Mouse (Mus musculus): Measurements from ENCODE around the gene Gm42372.

Gene Gm42372

GRCm38 (mm10) chr7:16961678-16962077 is 21.2 kb upstream of the Gm42372 start:
- DNase-seq (ENCODE audit: low read depth) = no peak

DNA sequence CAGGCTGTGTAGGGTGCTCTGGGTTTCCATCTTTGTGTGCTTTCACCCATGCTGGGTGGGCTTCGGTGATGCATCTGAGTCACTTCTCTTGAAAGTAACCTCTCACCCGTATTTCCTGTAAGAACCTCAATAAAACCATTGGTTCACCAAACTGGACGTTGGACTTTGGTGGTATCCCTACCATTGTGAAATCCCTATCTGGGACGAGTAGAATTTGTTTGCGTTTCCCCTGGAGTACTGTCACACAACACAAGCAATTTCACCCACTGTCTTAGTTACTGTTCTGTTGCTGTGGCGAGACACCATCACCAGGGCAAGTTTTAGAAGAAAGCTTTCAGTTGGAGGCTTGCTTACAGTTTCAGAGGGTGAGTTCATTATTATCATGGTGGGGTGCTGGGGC is 14.5 kb upstream of the Gm42372 start:
- DNase-seq (ENCODE audit: low read depth) = no peak

DNA sequence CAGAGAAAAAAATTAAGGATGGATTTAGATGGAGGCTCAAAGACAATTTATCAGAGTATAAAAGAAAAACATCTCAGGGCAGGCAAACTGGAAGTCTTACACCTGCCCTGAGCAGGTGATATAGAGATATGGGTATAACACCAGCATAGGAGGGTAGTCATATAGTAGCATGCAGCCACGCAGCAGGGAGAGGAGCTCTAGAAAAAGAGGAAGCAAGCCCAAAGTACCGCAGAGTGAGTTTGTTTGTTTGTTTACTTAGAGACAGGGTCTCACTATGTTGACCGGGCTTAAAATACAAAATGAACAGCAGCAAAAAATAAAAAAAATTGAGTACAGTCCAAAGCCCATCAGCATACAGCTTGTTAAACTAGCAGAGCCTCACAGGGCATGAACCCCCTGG is 11.7 kb upstream of the Gm42372 start:
- DNase-seq (ENCODE audit: low read depth) = no peak

DNA sequence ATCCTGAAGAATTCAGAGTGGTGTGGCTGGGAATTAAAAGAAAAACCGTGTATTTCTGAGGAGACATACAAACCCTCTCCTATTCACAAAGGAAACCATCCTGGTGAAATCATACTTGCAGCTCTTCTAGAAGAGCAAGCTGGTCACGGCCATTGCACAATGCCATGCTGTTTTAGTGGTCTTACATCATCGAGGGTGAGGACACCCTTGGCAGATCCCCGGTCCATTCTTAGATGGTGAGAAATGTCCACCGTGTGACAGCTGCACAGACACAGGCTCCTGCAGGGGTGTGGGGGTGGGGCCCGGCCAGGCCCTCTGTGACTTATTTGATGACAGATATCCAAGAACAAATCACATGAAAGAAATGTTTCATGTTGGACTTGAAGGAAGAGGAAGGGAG is 8.9 kb upstream of the Gm42372 start:
- peak; percentile 42 for DNase-seq (ENCODE audit: low read depth)

DNA sequence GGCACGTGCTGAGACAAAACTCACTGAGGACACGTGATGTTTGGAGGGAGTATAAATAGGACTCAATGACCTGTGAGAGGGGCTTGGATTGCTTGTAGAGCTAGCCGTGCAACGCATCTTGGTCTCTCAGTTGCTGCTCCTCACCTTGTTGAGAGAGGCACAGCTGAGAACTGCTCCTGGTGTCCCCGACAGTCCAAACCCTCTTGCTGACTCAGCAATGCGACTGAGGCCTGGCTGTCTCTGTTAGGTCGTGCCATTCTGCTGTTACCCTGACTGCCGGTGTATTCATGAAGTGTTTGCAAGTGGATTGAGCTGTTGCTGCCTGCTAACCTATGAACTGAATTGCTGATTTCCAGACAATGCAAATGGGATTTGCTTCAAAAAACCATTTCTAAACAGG is 6.6 kb upstream of the Gm42372 start:
- DNase-seq (ENCODE audit: low read depth) = no peak

- no peak for DNase-seq (ENCODE audit: low read depth)
Measured at GRCm38 (mm10) chr7:16978173-16978572, 4.7 kb upstream of the Gm42372 start.

- DNase-seq (ENCODE audit: low read depth) = no peak
Measured at GRCm38 (mm10) chr7:16978593-16978992, 4.3 kb upstream of the Gm42372 start.

DNA sequence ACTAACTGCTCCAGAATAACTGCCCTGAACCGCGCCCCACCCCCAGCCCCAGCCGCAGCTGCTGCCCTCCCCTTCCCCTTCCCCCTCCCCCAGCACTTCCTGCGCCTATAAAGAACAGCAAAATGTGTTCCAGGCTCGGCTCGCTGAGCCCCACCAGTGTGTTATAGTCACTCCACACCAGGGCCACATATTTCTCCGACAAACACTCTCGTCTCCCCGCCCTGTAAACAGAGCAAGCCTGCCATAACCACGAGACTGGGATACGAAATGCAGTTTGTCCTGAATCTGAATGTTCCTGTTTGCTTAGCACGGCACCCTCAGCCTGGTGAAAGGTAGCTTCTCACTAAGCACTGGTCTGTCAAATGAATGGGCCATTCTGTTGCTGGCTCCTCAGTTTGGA is 2.5 kb upstream of the Gm42372 start:
- DNase-seq (ENCODE audit: low read depth) = no peak

DNA sequence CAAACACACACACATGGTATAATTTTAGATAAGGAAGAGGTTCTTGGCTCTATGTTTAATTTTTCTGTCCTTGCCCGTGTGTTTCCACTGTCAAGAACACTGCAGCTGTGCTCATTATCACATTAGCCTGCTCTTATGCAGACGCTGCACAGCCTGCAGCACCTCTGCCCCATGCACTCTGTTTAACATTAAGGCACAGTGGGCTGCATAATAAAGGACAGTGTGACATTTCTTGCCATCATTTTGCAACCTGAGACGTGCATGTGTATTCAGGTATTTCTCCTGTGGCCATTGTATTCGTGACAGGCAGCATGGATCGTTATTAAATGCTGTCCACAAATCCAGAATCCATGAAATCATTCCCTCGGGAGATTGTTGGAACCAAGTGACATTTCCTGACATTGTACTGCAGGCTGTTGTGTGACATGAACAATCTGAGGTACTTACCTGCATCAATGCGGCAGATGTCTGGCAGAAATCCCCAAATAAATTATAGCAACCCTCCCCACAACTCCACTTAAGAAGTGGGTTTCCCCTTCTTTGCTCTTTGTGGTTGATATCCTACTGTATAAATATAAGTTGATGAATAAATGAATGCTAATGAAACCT is 4.8 kb downstream of the Gm42372 start:
- DNase-seq (ENCODE audit: low read depth) = no peak

GRCm38 (mm10) chr7:16988405-16988804 is 5.5 kb downstream of the Gm42372 start:
- DNase-seq (ENCODE audit: low read depth) = no peak

GRCm38 (mm10) chr7:16990006-16990744 is 7.3 kb downstream of the Gm42372 start:
- DNase-seq (ENCODE audit: low read depth) = no peak

- no peak for DNase-seq (ENCODE audit: low read depth)
Measured at GRCm38 (mm10) chr7:16991681-16992450, 9.0 kb downstream of the Gm42372 start.

DNA sequence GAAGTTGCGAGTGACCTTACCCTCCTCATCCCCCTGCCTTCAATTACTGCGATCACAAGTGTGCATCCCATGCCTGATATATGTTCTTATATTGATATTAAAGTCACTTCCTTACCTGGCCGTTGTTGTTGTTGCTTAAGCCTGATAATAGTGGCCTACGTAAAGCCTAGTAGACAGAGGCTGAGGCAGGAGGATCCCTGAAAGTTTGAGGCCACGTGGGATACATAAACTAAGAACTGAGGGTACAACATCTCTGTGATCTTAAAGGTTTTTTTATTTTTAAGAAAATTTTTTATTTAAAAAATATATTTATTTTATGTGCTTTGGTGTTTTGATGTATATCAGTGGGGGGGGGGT is 9.5 kb downstream of the Gm42372 start, which contains the start of gene Ccdc8:
Ccdc8 (plus strand) TSS at position 258 of the 357 bp plus-strand sequence.
- no peak for DNase-seq (ENCODE audit: low read depth)

DNA sequence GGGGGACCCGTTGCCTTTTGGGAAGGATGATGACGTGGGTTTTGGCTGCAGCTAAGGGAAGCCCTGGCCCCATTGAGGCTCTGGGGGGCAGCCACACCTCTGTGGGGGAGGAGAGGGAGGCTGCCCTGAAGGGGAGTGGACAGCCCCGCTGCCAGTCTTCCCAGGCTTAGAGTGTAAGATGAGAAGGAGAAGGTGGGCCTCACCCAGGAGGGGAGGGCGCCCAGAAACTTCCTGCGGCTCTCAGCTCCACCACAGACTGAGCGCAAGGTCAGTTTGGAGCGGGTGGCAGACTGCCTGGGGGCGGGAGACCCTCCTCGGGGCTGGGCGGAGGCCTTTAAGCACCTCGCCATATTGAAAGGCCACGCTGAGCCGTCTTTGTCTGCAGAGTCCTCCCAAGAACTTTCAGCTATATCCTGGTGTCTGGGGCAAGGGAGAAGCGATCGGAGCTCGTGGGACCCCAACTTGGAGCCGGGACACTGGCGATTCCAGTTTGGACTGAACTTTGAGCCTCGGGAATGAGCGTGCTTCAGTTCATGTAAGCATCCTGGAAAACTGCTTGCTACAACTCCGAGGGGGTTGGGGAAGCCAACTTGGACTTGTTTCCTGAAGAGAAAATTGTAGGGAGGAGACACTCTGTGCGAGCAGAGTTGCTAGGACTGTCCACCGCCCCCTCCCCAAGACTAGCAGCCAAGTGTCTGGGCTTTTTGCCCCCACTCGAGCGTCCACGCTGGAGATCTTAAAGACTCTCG is 10.9 kb downstream of the Gm42372 start:
- no peak for DNase-seq (ENCODE audit: low read depth)

GRCm38 (mm10) chr7:16994400-16994799 is 11.5 kb downstream of the Gm42372 start:
- DNase-seq (ENCODE audit: low read depth) = no peak

DNA sequence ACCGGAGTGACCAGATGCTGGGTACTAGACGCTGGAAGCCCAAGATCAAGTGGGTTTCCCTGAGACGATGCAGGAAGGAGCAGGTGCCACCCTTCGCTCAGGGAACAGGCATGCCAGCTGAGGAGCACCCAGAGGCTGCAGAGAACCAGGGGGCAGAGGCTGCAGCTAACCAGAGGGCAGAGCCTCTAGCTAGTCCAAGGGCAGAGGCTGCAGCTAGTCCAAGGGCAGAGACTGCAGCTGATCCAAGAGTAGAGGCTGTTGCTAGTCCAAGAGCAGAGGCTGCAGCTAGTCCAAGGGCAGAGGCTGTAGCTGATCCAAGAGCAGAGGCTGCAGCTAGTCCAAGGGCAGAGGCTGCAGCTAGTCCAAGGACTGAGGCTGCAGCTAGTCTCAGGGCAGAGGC is 12.5 kb downstream of the Gm42372 start:
- DNase-seq (ENCODE audit: low read depth) = no peak

- no peak for DNase-seq (ENCODE audit: low read depth)
Measured at GRCm38 (mm10) chr7:16999233-16999632, 16.3 kb downstream of the Gm42372 start.

- no peak for DNase-seq (ENCODE audit: low read depth)
Measured at GRCm38 (mm10) chr7:16999650-17000049, 16.8 kb downstream of the Gm42372 start.

DNA sequence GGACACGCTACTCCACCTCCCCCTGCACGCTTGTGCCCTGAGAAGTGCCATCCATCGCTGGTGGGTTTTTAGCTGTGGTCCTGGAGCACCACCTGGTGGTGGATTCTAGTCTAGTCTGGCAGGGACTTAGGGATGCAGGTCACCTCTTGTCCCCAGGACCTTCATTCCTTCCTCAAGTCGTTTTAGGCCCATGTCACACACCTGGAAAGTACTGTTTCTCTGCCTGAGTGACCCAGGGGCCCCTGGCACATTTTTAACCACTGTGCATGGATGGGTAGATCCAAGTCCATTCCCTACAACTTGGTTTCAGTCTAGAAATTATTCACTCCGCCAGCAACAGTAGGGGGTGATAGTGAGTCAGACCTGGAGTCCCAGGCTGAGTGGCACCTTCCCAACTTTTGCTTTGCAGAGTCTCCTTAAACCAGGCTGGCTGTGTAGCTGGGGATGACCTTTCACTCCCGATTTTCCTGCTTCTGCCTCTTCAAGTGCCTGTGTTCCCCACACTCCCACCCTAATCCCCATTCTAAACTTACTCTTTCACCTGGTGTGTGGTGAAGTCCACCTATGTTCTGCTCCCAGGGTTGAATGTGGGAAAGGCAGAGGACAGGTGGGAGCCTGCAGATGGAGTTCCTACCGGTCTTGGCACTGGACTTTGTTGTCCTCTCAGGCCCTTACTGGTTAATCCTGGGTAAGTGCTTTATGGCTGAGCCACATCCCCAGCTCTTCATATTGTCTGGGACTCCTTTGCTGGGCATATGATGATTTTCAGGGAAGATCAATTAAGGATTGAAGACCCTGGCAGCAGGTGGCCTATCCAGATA is 19.7 kb downstream of the Gm42372 start:
- peak; percentile 79 for DNase-seq (ENCODE audit: low read depth)

DNA sequence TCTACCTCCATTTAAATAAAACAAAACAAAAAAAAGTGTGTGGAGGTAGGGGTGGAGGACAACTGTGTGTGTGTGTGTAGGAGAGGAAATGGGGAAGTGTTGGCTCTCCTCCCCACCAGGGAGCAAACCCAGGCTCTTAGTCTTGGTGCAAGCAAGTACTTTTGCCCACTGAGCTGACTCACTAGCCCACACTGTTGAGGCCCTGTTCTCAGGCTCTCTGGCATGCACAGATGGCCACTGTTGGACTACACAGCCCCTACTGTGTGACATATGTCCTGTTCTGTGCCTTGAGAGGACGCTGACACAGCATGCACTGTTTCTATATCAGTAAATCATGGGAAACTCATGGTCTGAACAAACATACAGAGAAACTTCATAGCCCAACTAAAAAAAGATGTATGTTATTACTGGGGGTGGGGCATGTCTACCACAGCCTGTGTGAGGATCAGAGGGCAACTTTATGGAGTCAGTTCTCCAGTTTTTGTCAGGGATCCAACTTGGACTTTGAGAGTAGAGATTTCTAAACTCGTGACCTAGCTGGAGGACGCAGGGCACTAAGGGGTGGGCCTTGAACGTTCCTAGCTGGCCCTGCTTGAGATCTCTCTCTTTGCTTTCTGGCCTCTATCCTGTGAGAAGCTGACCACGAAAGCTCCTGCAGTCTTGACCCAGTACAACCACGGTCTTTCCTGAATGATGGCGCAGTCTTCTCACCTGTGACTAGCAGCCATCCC is 20.5 kb downstream of the Gm42372 start:
- peak; percentile 67 for DNase-seq (ENCODE audit: low read depth)

DNA sequence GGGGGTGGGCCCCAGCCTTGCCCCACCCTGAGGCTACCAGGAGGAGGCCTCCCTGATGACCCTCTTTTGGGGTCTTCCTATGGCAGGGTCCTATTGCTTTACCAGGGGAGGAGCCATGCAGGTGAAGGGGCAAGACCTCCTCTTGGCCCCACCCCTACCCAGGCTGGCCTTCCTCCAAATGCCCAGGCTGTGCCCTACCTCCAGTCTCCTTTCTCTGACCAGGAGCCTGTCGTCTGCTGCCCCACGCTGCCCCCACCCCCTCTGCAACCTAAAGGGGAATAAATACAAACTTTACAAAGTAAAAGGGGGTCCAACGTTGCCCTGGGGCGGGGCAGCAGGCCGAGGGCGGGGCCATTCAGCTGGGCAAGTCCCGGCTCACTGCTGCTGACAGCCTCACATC is 21.8 kb downstream of the Gm42372 start:
- no peak for DNase-seq (ENCODE audit: low read depth)
